In the genomic region with DNA sequence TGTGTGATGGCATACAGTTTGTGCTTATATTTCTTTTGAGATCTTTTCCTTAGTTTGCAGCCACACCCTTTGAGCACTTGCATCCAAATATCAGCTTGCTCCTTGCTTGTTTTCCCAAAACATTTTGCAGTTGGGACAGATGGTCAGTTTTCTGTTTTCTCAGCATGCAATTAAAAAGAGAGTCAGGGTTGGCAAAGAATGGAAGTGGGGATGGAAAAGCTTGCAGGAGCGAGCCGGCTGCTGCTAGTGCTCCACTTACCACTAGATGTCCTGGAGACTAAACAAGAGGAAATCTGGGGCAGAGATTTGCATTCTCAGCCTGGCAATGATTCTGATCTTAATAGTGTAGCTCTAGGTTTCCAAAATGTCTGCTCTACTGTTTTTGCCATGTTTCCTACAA, we compare ENCODE assay signal across 9 mouse cellular contexts.
DNase-seq lines count a peak whose midpoint lies in the region; ATAC-seq and TF ChIP-seq lines count a peak whose summit lies in the region.
"Had no signal": no experiment of that assay in that cellular context is flagged by ENCODE, and none has a peak within 500 bp of the region (broad histone marks: within the 10 kb centered on the region; RNA-seq: fewer than 3 reads in every experiment).

No protein-coding gene starts in this region.

- TF ChIP-seq CTCF in stomach, postnatal 0 days (IDR thresholded peaks at IDR 0.05; ENCODE audit: low read depth) = peak; percentile 40

- H3K36me3 ChIP-seq in embryonic facial prominence, embryonic 11.5 days (replicated peaks; ENCODE audit: control insufficient read depth, insufficient read depth, low read depth, low read length) = no peaks in the 10 kb centered on the region
- H3K36me3 ChIP-seq in embryonic facial prominence, embryonic 10.5 days (replicated peaks) = no peaks in the 10 kb centered on the region
- H3K36me3 ChIP-seq in midbrain, embryonic 11.5 days (ENCODE audit: control insufficient read depth, insufficient read depth, low read length) = no peaks in the 10 kb centered on the region
- no peaks in the 10 kb centered on the region for H3K36me3 ChIP-seq in midbrain, embryonic 13.5 days
- H3K36me3 ChIP-seq in stomach, postnatal 0 days (ENCODE audit: control insufficient read depth, insufficient read depth, low read length) = no peaks in the 10 kb centered on the region

- no peak overlapping the region for H3K27ac ChIP-seq in embryonic facial prominence, embryonic 11.5 days (replicated peaks; ENCODE audit: low read depth, low read length)
- H3K27ac ChIP-seq in embryonic facial prominence, embryonic 10.5 days (replicated peaks) = no peak overlapping the region
- no peak overlapping the region for H3K27ac ChIP-seq in midbrain, embryonic 11.5 days (ENCODE audit: low read depth, low read length)
- no peak overlapping the region for H3K27ac ChIP-seq in midbrain, embryonic 13.5 days
- H3K27ac ChIP-seq in stomach, postnatal 0 days (replicated peaks) = no peak overlapping the region

- no peaks in the 10 kb centered on the region for H3K9me3 ChIP-seq in embryonic facial prominence, embryonic 11.5 days (replicated peaks; ENCODE audit: control insufficient read depth, low read length)
- H3K9me3 ChIP-seq in embryonic facial prominence, embryonic 10.5 days = peaks cover 5% of the 10 kb centered on the region; the same call in 1 of the 2 replicates
- H3K9me3 ChIP-seq in midbrain, embryonic 11.5 days (ENCODE audit: control insufficient read depth, low read length) = no peaks in the 10 kb centered on the region; the same call in 1 of the 2 replicates
- no peaks in the 10 kb centered on the region for H3K9me3 ChIP-seq in midbrain, embryonic 13.5 days
- H3K9me3 ChIP-seq in stomach, postnatal 0 days (ENCODE audit: control insufficient read depth, low read length) = no peaks in the 10 kb centered on the region

- no peak overlapping the region for H3K4me2 ChIP-seq in embryonic facial prominence, embryonic 11.5 days (ENCODE audit: low read depth, low read length)
- H3K4me2 ChIP-seq in midbrain, embryonic 11.5 days = no peak overlapping the region
- no peak overlapping the region for H3K4me2 ChIP-seq in midbrain, embryonic 13.5 days (replicated peaks)
- no peak overlapping the region for H3K4me2 ChIP-seq in stomach, postnatal 0 days (replicated peaks; ENCODE audit: low read depth)

- no peak for ATAC-seq in embryonic facial prominence, embryonic 11.5 days (replicated peaks; ENCODE audit: insufficient number of reproducible peaks, low FRiP score, low TSS enrichment, low read depth)
- ATAC-seq in midbrain, embryonic 11.5 days (ENCODE audit: low FRiP score) = no peak
- ATAC-seq in midbrain, embryonic 13.5 days = no peak
- no peak for ATAC-seq in stomach, postnatal 0 days (ENCODE audit: low FRiP score, low TSS enrichment)

- H3K9ac ChIP-seq in embryonic facial prominence, embryonic 11.5 days (replicated peaks; ENCODE audit: low read length) = no peak overlapping the region
- H3K9ac ChIP-seq in midbrain, embryonic 11.5 days (ENCODE audit: low read length) = no peak overlapping the region
- no peak overlapping the region for H3K9ac ChIP-seq in midbrain, embryonic 13.5 days (replicated peaks)
- no peak overlapping the region for H3K9ac ChIP-seq in stomach, postnatal 0 days (ENCODE audit: low read length)

- 20% methylated on average over 2 of the region's 2 CpGs for WGBS in embryonic facial prominence, embryonic 11.5 days
- WGBS in embryonic facial prominence, embryonic 10.5 days = 18% methylated on average over 2 of the region's 2 CpGs
- WGBS in midbrain, embryonic 11.5 days = 12% methylated on average over 2 of the region's 2 CpGs
- 8% methylated on average over 2 of the region's 2 CpGs for WGBS in midbrain, embryonic 13.5 days
- 8% methylated on average over 2 of the region's 2 CpGs for WGBS in stomach, postnatal 0 days

- H3K4me1 ChIP-seq in embryonic facial prominence, embryonic 11.5 days (ENCODE audit: control insufficient read depth, insufficient read depth, low read length) = no peaks in the 10 kb centered on the region
- no peaks in the 10 kb centered on the region for H3K4me1 ChIP-seq in embryonic facial prominence, embryonic 10.5 days
- peaks cover 4% of the 10 kb centered on the region; the same call in 1 of the 2 replicates for H3K4me1 ChIP-seq in midbrain, embryonic 11.5 days (ENCODE audit: control insufficient read depth, insufficient read depth, low read length)
- no peaks in the 10 kb centered on the region; the same call in 1 of the 2 replicates for H3K4me1 ChIP-seq in midbrain, embryonic 13.5 days (replicated peaks)
- no peaks in the 10 kb centered on the region for H3K4me1 ChIP-seq in stomach, postnatal 0 days (replicated peaks; ENCODE audit: control insufficient read depth, insufficient read depth)

- DNase-seq in embryonic facial prominence, embryonic 11.5 days (ENCODE audit: low spot score) = peak; percentile 13
- no peak for DNase-seq in embryonic facial prominence, embryonic 10.5 days (ENCODE audit: low spot score)
- peak; percentile 85 for DNase-seq in midbrain, embryonic 11.5 days (ENCODE audit: low spot score, missing footprints)
- DNase-seq in layer of hippocampus, adult 18-20 months (ENCODE audit: low spot score in 2 of 2) = peak; percentile 14 to 42
- no peak for DNase-seq in stomach, postnatal 0 days (ENCODE audit: low spot score)
- no peak for DNase-seq in adrenal gland, postnatal 25 days
- no peak for DNase-seq in B cell, adult 2 months
- DNase-seq: kidney, adult 2 months had no signal

- H3K4me3 ChIP-seq in embryonic facial prominence, embryonic 11.5 days (ENCODE audit: low read depth, low read length) = no peak overlapping the region
- H3K4me3 ChIP-seq in embryonic facial prominence, embryonic 10.5 days = no peak overlapping the region
- H3K4me3 ChIP-seq in midbrain, embryonic 11.5 days (ENCODE audit: low read depth, low read length) = no peak overlapping the region
- no peak overlapping the region for H3K4me3 ChIP-seq in midbrain, embryonic 13.5 days (replicated peaks)
- H3K4me3 ChIP-seq in stomach, postnatal 0 days (ENCODE audit: low read depth, low read length) = no peak overlapping the region

- no peaks in the 10 kb centered on the region for H3K27me3 ChIP-seq in embryonic facial prominence, embryonic 11.5 days (ENCODE audit: control insufficient read depth, insufficient read depth, low read length)
- H3K27me3 ChIP-seq in embryonic facial prominence, embryonic 10.5 days (replicated peaks; ENCODE audit: low read depth, poor library complexity, severe bottlenecking) = no peaks in the 10 kb centered on the region
- H3K27me3 ChIP-seq in midbrain, embryonic 11.5 days (ENCODE audit: control insufficient read depth, insufficient read depth, low read length) = no peaks in the 10 kb centered on the region
- H3K27me3 ChIP-seq in midbrain, embryonic 13.5 days = no peaks in the 10 kb centered on the region
- H3K27me3 ChIP-seq in stomach, postnatal 0 days (ENCODE audit: control insufficient read depth, insufficient read depth, low read length) = no peaks in the 10 kb centered on the region

- TF ChIP-seq EP300 in stomach, postnatal 0 days (optimal IDR thresholded peaks at IDR 0.05) = no peak

Comparison
In these comparisons a context has a peak if more than half of its experiments do, and no peak if none do; other contexts are left out.
1. DNase-seq: peak in embryonic facial prominence, embryonic 11.5 days (single experiment), midbrain, embryonic 11.5 days (single experiment) and layer of hippocampus, adult 18-20 months (2 of 2); none in embryonic facial prominence, embryonic 10.5 days (single experiment), stomach, postnatal 0 days (single experiment), adrenal gland, postnatal 25 days (single experiment) and B cell, adult 2 months (0 of 2).